Mouse (Mus musculus): ENCODE data around the gene Arid1b. TPM values are rescaled to one million over a fixed set of nuclear protein-coding genes. Genes with fewer than 3 reads are reported as not detected.

Arid1b gene
- total RNA-seq, 4 experiments from 2014 or later: 88.8 to 107 (median 100) TPM

DNA sequence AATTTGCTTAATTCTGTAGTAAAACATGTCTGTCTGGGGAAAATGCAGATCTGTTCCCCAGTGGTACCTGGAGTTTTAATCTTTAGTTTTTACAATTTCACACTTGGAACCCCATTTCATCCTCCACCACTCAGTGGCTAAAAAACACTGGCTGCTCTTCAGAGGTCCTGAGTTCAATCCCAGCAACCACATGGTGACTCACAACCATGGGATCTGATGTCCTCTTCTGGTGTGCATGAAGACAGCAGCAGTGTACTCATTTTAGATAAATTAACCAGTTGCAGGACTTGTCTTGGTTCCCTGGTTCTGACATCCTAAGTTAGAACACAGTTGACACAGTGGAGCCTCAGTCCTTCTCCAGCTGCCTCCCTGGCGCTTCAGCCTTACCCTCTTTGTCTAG lies 239.9 kb downstream of the Arid1b start:
- no peak for DNase-seq (ENCODE audit: low spot score in 2 of 2)

DNA sequence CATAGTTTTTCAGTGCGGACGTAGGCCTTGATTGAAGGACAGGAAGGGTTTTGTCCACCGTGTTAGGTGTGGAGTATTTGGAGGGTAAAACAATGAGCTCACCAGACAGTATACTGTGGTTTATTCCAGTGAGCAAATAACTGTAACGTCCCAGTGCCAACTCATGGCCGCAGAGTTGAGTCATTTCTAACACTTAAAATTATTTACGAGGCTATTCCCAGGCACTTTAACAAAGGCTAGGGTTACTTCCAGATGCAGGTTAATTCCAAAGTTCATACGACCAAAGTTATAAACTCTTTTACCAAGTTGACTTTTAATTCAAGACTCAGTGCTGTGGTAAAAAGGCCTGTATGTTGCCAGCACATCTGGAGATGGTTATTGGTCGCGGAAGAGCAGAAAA lies 240.9 kb downstream of the Arid1b start:
- DNase-seq (ENCODE audit: low spot score in 2 of 2): no peak

DNA sequence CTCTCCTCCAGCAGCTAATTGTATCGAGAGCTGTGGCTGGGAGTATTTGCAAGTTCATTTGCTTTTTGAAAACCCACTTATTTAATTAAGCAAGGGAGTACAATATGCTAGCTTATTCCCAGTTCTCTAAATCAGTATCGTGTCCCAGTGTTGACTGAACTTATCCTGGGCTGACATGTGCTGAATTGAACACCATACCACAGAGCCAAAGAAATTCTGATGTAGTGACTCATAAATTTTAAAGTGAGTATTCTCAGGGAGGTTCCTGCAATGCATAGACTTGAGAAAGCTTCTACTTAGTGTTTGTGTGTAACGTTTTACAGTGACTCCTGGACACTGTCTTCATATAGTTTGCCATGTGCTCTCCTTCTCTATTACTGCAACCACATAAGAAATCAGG lies 243.6 kb downstream of the Arid1b start:
- no peak for DNase-seq (ENCODE audit: low spot score in 2 of 2)

DNA sequence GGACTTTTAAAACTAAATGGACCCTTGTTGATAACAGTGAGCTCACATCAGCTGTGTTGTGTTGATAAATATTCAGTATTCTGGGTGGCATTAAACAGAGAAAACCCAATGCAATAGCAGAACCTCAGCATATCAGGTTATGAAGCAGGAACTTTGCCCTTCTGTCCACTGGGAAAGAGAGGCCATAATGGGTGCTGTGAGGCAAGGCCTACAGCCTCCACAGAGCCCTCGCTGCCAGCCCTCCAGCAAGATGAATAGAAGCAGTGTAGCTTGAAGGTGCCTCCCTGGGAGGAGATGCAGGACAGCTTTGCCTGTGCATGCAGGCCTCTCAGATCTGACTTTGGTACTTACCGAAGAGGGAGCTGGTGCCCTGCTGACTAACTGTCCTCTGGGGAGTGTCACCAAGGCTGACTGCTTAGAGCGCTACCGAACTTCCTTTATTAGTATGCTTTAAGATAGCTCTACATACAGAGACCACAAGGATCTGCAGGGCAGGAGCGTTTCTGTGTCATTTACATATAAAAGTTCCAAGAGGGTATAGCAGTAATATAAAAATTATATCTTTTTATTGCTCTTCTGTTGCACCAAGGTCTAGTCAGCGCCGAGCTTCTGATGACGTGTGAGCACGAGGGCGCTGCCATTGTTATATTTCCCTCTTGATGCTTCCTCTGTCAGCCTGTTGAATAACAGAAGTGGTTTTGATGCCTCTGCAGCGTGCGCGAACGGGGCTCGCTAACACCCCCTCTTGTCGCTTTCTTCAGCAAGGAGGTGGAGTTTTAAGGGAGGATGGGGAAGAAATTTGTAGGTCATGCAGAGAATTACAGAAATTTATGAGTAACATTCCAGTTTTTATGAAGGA lies 244.5 kb downstream of the Arid1b start:
- DNase-seq (ENCODE audit: low spot score in 2 of 2): no peak

DNA sequence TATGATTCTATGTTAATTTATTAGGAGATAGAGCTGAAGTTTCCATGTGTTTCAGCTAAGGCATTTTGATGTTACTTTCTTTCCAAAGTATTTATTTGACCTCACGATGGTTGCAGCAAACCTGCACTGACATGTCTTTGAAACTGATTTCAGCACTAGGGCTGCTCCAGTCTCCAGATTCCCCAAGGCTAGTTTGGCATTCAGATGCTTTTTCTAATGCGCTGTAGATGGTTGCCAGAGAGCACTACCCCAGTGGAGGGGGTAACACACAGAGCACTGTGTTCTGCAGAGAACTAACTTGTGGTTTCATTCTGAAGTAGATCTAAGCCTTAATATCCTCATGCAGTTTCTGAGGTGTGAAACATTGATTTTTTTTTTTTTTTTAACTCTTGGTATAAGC lies 250.4 kb downstream of the Arid1b start:
- DNase-seq (ENCODE audit: low spot score in 2 of 2): no peak

DNA sequence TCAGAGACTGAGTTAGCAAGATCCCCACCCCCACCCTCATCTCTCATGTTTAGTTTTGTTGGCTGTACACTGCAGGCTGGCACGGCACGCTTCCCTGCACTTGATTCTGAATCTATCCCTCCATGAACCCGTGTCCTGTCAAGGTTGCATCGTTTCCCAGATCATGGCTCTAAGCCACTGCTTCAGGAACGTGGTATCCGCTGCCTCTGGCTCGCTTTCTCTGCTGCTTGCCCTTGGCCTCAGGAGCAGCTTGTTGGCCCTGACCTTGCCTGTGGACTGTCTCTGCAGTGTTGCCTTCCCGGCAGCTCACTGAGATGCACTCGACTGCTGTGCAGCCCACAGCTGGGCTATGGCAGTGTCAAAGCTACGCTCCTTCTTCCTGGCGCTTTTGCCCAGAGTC lies 252.6 kb downstream of the Arid1b start:
- no peak for DNase-seq (ENCODE audit: low spot score in 2 of 2)

DNA sequence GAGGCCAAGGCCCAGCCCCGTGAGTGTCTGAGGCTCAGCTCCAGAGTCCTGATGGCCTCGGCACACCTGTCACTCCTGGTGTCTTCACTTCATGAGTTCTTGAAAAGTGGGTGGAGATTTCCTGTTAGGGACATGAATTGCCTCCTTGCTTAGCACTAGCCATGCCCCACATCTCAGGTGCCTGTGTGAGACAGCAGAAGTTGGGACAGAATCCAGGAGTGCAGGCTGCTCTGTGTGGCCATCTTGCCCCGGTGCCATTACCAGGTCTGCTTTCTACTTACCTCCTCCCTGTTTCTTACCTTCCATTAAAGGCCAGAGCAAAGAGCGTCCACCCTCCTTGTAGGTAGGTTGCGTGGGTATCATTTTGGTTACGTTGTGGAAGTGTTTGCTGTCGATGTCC lies 253.1 kb downstream of the Arid1b start:
- DNase-seq (ENCODE audit: low spot score in 2 of 2): no peak

DNA sequence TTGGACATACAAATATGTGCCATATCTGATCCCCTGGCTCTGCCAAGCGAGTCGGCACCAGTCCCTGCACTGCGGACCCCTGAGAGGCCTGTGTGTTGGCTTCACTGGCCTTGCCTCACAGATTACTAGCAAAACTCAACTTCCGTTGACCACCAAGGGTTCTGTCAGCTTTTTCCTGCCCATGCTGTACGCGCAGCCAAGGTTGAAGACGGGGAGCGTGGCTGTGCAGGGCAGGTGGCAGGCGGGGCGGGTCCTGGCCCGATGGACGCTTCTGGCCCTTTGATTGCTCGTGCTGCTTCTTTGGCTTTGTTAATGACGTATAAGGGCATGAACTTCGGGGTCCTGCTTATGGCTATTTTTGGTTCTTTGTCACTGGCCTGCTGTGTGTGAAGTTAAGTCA lies 253.6 kb downstream of the Arid1b start:
- no peak for DNase-seq (ENCODE audit: low spot score in 2 of 2)

DNA sequence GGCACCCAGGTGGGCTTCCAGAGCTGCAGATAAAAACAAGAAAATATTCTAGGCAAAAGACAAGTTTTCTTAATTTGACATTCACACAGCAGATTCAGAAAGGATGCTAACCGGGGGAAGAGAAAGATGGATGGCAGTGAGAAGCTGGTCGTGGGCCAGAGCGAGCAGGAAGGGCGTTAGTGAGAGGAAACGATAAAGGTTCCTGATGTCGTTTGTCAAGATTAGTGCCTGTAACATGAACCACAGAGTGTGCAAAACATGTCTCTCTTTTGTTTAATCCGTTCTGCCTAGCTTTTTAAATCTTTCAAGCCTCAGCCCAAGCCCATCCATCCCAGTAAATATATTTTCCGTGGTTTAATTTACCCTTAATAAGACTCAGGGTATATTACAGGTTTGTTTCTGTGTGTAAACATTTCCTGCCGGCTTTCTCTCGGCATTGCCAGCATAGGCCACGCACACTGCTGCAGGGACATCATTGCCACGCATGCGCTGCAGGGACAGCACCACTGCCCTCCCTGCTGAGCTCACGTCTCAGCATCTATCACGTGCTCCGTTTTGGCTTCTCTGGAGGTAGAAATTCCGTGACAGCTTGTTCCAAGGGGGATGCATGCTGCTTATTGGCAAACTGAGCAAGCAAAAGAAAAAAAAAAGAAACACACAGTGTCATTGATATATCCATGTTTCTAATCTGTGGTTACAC lies 255.0 kb downstream of the Arid1b start:
- DNase-seq (ENCODE audit: low spot score in 2 of 2): peak; percentile 58 to 61

DNA sequence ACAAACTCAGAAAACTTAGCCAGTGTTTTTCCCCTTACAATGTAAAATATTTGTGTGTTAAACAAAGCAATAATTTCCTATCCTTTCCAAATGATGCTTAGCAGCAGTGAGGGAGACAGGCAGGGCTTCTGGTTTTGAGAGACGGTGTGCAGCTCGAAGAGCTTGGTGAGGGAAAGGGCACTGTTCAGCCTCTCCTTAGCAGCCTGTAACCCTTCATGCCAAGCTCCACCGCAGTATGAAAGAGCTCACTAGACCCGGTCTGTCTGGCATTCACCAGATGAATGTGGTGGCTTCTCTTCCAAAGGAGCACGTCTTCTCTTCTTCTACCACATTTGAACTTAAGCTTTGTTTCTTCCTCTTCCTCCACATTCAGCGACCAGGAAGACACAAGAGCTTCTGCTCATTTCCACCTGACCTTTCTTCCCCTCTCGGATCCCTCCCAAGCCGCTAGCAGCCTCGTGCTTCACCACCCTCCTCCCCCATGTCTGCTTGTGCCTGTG lies 255.6 kb downstream of the Arid1b start:
- no peak for DNase-seq (ENCODE audit: low spot score in 2 of 2)

DNA sequence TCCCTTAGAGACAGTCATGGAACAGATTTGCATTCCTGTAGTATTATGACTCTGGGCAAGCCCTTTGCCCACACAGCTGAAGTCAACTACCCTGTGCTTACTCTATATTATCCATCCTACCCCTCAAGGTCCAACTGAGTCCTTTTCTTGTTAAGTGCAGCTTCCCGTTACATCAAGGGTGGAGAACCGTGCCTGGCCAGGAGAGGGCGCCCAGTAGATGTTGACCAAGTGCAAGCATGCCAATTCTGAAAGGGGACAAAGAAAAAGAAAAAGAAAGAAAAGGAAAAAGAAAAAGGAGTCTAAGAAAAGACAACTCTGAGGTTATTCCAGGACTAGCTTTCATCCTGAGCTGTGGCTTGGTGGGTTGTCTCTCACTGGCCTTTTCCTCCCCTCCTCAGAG lies 258.3 kb downstream of the Arid1b start:
- peak; percentile 63 to 82 for DNase-seq (ENCODE audit: low spot score in 2 of 2)

DNA sequence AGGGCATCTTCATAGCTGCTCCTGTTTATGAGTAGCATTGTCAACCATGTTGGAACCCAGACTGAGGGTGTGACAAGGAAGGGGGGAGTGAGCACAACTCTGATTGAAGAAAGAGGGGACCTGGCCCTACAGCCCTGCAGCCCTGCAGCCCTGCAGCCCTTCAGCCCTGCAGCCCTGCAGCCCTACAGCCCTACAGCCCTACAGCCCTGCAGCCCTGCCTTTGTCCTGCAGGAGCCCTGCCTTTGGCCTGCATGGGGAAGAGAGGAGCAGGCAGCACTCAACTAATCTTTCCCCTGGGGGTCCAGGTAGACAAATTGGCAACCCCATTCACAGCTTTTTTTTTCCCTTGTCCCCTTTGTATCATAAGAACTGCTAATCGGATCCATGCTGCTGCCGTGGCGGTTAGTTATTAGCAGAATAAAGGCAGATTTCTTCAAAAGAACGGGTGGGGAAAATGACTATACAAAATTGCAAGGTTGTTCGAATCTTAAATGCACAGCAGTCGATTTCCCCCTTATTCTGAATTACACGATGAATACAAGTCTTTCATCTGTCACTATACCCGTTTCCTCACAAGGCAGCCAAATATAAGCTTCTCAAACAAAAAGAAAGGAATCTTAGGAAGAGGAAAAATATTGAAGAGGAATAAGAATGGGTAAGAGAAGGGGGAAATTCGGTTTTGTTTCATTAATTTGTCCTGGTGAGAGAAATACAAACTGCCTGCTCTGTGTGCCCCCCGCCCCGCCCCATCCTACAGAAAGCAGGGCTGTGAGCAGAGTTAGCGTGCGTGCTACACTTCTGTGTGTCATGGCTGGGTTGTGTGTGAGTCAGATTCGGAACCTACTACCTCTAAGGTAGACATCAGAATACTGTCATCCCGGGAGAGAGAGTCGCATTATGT lies 260.8 kb downstream of the Arid1b start:
- DNase-seq (ENCODE audit: low spot score in 2 of 2): no peak

DNA sequence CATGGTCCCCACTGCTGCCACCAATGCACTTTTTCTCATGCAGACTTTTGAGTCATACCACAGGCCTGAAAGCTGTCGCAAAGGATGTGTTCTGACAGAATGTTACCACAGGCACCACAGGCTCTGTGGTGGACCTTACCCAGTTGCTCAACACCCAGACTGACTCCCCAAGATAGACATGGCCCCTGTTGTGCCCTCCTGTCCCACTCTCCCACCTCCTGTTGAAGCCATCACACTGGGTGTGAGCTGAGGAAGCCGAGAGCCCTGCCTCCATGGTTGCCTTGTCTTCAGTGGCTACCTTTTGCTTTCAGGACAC lies 261.4 kb downstream of the Arid1b start:
- DNase-seq (ENCODE audit: low spot score in 2 of 2): no peak

DNA sequence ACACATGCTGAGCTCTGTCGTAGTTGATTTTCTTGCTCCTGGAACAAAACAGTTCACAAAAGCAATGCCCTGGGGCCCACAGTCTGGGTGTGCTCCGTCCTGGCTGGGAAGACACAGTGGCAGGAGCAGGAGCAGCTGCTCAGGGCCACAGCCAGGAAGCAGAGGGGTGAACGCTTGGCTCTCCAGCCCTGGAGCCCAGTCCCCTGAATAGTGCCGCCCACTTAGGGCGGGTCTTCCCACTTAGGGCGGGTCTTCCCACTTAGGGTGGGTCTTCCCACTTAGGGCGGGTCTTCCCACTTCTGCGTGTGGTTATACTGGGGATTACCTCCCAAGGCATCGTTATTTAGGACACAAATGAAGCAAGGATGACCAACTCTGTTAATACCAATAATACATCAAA lies 264.8 kb downstream of the Arid1b start:
- DNase-seq (ENCODE audit: low spot score in 2 of 2): no peak

DNA sequence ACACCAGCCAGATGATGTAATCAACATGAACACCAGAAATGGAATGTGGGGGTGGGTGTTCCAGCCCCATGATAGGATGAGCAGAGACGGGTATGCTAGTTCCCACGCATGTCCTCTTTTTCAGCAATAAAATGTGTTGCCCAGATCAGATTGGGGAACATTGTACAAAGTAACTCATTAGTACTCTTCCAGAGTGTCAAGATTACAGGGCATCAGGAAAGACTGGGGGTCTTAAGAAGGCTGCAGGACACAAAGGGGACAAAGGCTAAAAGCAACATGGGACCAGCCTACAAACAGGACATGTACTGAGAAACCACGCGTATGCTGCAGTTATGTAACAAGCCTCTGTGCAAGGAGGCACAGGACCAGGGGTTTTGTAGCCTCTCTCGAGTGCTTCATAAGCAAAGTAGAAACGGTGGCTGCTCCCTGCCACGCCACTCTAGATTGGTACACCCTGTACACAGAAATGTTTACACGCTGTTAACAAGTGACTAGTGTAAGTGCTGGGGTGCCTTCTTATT lies 267.1 kb downstream of the Arid1b start:
- peak; percentile 58 to 59 for DNase-seq (ENCODE audit: low spot score in 2 of 2)

DNA sequence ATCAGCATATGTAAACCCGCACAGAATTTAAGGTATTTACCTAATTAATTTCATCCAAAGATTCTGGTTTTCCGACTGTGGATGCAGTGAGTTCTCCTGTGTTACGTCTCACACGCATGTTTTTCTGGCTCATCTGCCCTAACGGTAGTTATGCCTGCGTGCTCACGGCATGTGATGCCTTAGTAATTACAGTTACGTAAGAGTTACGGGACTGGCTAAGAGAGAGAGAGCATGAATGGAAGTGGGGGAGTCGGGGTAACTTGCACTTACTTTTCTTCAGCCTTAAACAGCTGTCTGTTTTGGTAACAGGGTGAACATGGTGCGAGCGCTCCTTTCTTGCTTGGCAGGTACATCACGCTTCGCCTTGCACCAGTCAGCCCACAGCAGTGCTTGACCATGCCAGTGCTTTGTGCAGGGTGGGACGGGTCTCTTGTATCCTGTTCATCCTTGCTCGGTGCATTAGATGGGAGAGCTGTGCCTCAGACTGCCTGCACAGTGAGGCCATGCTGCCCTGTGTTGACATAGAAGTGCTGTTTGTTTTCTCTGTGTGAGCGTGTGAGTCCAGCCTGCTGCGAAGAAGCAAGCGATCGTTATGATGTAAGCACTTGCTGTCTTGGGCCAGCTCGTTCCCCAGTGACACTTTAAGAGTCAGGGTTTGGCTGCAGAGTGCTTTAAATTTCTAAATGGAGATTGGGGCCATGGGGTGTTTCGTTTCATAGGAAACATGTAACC lies 267.9 kb downstream of the Arid1b start:
- no peak for DNase-seq (ENCODE audit: low spot score in 2 of 2)

DNA sequence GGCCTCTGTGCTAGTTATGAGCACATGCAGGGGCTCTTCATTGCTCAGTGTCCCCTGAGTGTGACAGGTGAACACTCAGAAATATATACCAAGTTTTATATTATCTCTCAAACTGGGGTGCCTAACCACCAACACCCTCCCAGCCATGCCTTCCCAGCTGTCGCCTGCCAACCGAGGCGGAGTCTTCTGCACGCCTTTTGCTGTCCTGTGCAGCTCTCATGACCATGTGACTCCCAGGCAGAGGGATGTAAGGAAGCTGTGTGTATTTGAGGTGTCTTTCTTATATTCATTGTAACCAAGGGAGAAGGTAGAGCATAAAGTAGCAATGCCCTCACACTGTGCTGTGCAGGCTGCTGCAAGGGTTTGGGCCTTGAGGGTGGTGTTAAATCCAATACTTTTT lies 268.7 kb downstream of the Arid1b start:
- DNase-seq (ENCODE audit: low spot score in 2 of 2): no peak

DNA sequence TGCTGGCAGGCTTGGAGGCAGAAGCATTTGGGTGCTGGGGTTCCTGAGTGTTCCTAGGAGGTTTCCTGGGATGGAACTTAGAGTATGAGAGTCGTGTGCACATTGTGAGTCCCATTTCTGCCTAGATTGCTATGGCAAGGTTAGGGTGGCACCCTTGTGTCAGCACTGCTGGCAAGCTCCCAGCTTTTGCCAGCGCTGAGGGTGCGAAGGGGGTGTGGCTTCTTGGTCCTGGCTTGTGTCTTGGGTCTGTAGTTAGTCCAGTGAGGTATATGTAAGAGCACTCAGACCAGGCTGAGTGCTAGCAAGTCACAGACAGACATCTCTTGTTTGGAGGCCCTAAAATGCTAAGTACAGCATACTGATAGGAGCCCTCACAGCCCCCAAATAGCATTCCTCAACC lies 270.7 kb downstream of the Arid1b start:
- no peak for DNase-seq (ENCODE audit: low spot score in 2 of 2)

DNA sequence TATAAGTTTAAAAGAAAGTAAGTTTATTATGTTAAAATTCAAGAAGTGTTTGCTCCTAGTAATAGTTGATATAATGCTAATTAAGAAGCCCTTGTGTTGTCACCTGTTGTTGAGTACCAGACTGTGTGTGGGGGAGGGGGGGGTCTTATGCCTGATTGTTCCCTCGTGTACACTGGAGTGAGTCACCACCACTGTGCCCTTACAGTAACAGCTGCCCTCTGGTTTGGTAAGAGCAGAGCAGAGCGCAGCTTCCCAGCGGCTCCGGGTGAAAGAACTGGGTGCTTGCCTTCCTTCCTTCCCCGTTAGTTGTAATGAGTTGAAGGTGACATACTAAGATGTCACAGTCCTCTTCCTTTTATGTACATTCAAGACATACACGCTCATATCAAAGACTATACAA lies 271.5 kb downstream of the Arid1b start:
- no peak for DNase-seq (ENCODE audit: low spot score in 2 of 2)

DNA sequence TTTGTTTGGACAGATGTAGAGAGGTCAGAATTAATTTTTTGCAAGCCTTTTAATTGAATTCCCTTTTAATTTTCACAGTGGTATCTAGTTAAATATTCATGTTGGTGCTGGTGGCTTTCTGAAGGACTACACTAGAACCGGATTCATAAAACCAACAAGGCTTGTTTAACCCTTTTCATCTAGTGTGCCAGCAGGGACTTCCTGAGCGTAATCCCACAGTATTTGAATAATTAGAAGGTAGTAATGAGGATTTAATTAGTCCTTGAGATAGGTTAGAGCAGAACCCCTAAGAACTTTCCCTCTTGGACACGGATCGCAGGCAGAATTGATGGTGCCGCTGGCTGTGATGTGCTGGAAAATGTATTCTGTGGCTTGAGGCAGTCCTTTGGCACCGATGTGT lies 273.6 kb downstream of the Arid1b start:
- DNase-seq (ENCODE audit: low spot score in 2 of 2): no peak

DNA sequence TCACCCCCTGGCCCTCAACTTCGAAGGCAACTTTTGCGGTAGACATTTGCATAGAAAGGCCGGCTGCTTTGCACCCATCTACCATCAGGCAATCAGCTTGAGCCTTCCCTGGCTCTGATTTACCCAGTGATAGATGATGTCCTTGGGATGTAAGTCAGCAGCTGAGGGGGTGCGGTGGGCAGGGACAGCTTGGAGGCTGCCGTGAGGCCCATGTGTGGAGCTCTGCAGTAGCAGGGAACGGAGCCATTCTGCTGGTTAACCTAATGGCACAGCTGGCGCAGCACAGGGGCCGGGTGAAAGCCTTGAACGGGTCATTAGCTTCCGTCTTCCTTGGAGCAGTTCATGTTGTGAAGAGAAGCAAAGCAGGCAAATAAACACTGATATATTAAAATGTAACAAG lies 275.2 kb downstream of the Arid1b start:
- DNase-seq (ENCODE audit: low spot score in 2 of 2): no peak

All from layer of hippocampus, adult 8-10 months (tissue).